Mouse (Mus musculus): ENCODE measurements around the gene Gm27027. TPM values are rescaled to one million over a fixed set of nuclear protein-coding genes. Genes with fewer than 3 reads are reported as not detected.

The Gm27027 gene
- total RNA-seq, 1 experiment from 2014 or later, result not detected

- ATAC-seq (ENCODE audit: extremely low read depth, insufficient number of reproducible peaks, low FRiP score, poor library complexity, severe bottlenecking), result no peak
These were observed 16.7 kb downstream of the Gm27027 start for GRCm38 (mm10) chr2:93979249-93980120.

DNA sequence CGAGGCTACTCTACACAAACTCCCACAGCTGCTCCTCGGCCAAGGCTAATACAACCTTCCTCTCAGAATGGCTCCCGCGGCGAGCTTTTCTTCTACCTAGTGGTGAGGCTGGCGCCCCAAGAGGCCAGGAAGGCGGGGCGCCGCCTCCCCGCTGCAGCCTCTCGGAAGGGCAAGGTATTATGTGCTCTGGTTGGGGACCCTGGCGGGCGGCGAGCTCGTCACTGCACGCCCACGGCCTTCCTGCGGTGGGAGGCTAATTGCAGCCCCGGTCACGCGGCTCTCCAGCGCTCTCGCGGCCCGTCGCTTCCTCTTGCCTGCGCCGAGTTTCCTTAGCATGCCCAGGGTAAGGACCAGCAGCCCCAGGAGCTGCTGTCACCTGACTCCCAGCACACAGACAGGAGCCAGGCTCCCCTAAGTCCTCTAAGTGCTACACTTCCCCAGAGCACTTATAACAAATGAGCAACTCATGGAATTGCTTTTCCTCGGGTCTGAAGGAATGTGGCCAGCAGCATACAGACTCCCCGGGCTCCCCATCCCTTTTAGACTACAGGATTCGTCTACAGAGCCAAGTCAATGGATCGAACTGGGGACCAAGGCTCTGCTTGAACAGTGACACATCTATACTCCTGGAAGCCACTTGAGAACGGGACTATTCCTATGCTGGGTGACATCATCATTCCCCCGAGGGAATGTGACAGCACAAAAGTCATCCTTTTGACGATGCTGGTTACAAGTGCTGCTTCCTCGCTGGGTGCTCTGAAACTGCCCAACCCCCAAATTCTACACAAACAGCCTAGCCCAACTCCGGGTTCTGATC is 19.5 kb downstream of the Gm27027 start:
- ATAC-seq (ENCODE audit: extremely low read depth, insufficient number of reproducible peaks, low FRiP score, poor library complexity, severe bottlenecking), result peak; percentile 44

DNA sequence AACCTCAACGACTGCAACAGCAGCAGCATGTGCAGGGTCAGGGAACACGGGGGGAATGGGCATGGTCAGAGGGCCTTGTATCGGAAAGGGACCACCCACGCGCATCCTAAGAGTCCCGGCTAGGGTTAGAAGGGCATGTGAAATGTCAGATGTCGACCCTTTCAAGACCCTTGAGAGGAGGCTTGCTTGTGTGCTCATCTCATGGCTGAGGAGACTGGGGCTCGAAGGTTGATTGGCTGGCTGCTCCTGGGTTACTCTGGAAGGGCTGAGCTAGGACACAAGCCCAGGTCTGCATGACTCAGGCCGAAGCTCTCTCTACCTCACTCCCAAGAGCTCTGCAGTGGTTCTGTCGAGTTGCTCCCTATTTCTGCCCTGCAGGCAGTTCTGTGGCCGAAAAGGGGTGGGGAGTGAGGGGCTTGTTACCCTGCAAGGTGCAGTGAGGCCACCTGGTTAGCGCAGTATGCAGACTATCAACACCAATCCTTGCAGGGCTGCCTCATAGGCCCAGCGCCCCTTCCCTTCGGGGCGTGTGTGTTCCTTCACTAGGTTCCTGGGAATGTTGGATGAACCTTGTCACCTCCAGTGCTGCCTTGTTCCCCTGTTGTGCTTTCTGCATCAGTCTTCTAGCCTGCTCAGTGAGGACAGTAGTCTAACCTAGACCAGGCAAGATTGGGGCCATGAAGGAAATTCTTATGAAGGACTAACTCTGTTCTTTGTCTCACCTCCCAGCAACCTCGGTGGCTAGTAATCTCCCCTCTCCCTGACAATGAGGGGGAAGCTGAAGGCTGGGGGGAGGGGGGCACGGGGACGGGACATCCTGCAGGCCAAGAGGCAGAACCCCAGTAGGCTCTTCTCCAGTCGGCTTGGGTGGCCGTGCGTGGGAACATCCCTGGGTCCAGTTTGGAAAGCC is 20.4 kb downstream of the Gm27027 start:
- ATAC-seq (ENCODE audit: extremely low read depth, insufficient number of reproducible peaks, low FRiP score, poor library complexity, severe bottlenecking), result no peak

GRCm38 (mm10) chr2:93975041-93975440 is 21.1 kb downstream of the Gm27027 start:
- no peak for ATAC-seq (ENCODE audit: extremely low read depth, insufficient number of reproducible peaks, low FRiP score, poor library complexity, severe bottlenecking)

DNA sequence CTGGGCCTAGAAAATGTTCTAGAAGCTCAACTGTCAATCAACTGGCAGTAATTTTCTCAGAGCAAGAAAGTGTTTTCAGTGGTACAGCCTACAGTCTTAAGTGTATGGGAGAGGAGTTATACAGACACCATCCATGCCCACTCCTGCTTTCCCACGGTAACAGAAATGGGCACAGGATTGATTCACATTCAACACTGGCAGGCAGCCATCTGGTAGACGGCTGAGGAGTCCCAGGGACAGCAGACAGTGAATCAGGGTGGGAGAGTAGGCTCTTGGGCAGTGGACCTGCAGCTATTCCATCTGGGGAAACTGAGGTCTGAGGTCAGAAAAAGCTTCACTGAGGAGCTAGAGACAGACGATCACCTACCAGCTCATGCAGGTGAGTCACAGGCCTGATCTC is 24.5 kb downstream of the Gm27027 start:
- ATAC-seq (ENCODE audit: extremely low read depth, insufficient number of reproducible peaks, low FRiP score, poor library complexity, severe bottlenecking), result no peak

GRCm38 (mm10) chr2:93964494-93965160 is 31.5 kb downstream of the Gm27027 start:
- ATAC-seq (ENCODE audit: extremely low read depth, insufficient number of reproducible peaks, low FRiP score, poor library complexity, severe bottlenecking), result no peak

GRCm38 (mm10) chr2:93963802-93964201 is 32.4 kb downstream of the Gm27027 start:
- ATAC-seq (ENCODE audit: extremely low read depth, insufficient number of reproducible peaks, low FRiP score, poor library complexity, severe bottlenecking), result no peak

GRCm38 (mm10) chr2:93961716-93962115 is 34.4 kb downstream of the Gm27027 start:
- no peak for ATAC-seq (ENCODE audit: extremely low read depth, insufficient number of reproducible peaks, low FRiP score, poor library complexity, severe bottlenecking)

GRCm38 (mm10) chr2:93959346-93959745 is 36.8 kb downstream of the Gm27027 start:
- no peak for ATAC-seq (ENCODE audit: extremely low read depth, insufficient number of reproducible peaks, low FRiP score, poor library complexity, severe bottlenecking)

- no peak for ATAC-seq (ENCODE audit: extremely low read depth, insufficient number of reproducible peaks, low FRiP score, poor library complexity, severe bottlenecking)
These were observed 37.9 kb downstream of the Gm27027 start for GRCm38 (mm10) chr2:93958216-93958615.

DNA sequence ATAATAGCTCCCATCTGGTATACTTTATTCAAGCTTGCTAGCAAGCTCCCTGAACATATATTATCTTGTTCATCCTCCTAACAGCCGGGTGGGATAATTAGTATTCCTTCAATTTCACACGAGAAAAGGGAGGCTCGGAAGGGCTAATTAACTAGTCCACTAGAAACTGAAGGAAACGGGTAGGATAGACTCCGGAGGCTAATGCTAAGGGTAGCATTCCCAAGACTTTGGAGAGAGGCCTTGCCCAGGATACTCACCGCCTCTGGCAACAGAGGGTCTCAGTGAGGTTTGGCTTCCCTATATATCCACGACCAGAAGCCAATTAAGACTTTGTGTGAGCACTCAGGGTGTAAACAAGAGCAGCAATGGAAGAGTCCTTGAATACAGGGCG is 38.4 kb downstream of the Gm27027 start:
- no peak for ATAC-seq (ENCODE audit: extremely low read depth, insufficient number of reproducible peaks, low FRiP score, poor library complexity, severe bottlenecking)

GRCm38 (mm10) chr2:93956908-93957784 is 39.0 kb downstream of the Gm27027 start, which contains the start of gene Gm13889:
TSS of gene Gm13889 (minus strand) at chr2:93957201.
- ATAC-seq (ENCODE audit: extremely low read depth, insufficient number of reproducible peaks, low FRiP score, poor library complexity, severe bottlenecking), result no peak

DNA sequence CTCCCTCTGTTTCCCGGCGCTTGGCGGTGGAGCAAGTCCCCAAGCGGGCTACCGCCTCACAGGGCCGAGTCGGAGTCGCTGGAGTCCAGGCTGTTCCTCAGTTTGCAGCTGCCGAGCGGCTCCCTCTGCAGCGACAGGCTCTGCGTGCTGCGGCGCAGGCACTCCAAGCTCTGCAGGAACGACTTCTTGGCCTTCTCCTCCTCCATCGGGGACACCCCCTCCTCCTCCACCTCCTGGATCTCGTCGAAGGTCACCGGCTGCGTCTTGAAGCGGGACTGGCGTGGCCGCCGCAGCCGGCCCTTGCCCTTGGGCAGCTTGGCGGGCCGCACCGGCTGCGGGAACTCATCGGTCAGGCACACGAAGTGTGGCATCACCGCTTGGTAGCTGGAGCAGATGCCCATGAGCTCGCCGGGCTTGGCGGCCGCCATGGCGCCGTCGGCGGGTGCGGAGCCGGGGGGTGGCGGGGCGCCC is 39.8 kb downstream of the Gm27027 start:
- no peak for ATAC-seq (ENCODE audit: extremely low read depth, insufficient number of reproducible peaks, low FRiP score, poor library complexity, severe bottlenecking)

DNA sequence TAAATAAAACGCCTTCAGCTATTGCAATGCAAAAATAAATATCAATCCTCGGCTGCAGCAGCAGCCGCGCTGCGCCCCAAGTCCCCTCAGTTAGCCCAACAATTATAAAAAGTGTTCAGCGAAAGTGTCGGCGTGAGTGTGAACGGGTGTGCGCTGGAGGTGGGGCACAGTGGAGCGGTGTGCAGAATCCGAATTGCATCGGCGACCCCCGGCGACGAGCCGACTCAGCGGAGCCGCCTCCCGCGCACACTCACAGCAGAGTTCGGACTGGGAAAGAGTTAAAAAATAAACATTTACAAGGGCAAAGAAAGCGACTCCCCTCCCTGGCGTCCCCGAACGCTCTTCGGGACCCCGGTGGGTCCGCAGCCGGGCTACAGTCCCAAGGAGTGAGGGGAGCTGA is 40.3 kb downstream of the Gm27027 start:
- no peak for ATAC-seq (ENCODE audit: extremely low read depth, insufficient number of reproducible peaks, low FRiP score, poor library complexity, severe bottlenecking)

DNA sequence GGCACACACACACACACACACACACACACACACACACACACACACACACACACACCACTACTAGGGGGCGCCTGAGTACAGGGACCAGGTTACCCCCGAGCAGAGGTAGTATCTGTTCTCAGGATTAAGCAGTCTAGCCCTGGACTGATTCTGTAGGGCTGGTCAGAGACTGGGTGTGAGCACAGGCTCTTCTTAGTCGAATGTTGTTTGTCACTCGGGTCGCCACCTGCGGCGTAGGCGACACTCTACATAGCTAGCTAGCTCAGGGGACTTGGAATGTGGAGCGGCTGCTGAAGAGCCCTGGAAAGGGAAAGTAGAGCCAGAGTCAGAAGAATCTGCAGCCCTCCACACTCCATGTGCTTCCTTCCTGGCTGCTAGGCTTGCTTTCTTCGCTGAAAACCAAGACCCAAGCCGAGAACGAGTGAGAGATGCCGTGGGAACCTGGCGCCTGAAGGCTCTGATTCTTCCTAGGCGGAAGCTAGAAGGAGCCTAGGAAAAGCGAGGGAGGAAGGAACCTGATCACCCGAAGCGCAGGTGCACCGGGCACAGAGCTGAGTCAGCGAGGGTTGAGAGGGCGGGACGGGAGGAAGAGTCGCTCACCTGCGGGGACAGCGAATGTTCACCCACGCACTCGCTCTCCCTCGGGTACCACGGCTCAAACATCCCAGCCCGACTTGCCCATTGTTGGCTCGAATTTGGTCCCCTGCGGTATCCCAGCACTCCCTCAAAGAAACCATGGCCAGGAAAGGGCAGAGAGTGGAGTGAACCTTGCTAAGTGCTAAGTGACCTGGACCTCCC is 41.2 kb downstream of the Gm27027 start:
- no peak for ATAC-seq (ENCODE audit: extremely low read depth, insufficient number of reproducible peaks, low FRiP score, poor library complexity, severe bottlenecking)

- no peak for ATAC-seq (ENCODE audit: extremely low read depth, insufficient number of reproducible peaks, low FRiP score, poor library complexity, severe bottlenecking)
These were observed 42.4 kb downstream of the Gm27027 start for GRCm38 (mm10) chr2:93953726-93954125.

DNA sequence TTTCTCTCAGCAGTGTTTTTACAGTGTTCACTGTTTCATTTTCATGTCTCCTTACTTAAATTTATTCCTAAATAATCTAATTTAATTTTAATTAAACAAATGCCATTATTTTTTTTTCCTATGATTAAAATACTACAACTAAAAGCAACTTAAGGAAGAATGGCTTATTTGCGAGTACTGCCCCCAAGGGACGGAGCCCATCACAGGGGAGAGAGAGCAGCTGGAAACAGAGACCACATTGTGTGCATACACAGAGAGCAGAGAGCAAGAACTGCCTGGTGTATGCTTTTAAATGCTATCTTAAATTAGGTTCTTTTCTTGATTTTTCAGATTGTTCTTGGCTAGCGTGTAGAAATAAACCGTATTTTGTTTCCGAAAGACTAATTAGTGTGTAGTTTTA is 49.2 kb downstream of the Gm27027 start:
- ATAC-seq (ENCODE audit: extremely low read depth, insufficient number of reproducible peaks, low FRiP score, poor library complexity, severe bottlenecking), result no peak

Measured in neutrophil, adult 5-6 weeks (primary cell).